Mouse (Mus musculus): Measurements from ENCODE around the gene Tbx18. TPM values are rescaled to one million over a fixed set of nuclear protein-coding genes. Genes with fewer than 3 reads are reported as not detected.

Gene Tbx18
- not detected in 2 replicates for polyA plus RNA-seq (2012)

DNA sequence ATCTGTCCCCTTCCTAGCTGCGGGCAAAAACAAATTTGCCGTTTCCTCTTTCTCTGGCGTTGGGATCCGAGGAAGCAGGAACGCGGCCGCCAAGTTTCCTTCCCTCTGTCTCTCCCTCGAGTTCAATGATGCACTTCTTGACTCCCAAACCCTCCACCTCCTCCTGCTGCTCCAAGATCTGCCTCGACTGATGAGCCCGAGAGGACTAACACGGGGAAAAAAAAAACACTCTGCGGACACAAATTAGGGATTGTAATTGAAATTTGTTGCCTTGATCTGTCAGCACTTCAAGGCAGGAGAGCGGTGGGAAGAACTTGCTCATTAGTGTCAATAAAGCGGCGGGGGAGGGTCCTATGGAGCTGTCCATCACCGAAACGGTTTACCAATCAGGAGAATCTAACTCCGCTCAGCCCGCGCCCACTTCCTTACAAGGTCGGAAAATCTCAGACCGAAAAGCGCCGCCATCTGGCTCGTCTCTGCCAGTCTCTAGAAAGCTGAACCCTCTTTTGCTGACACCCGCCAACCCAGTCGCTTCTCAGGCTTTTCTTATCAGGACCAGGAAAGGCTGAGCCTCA, at the start of gene Tbx18:
Gene Tbx18 (minus strand): TSS at position 300 of the 575 bp plus-strand sequence.
- no peak for TF ChIP-seq GATA1 (IDR thresholded peaks at IDR 0.05; ENCODE audit: low read length)

DNA sequence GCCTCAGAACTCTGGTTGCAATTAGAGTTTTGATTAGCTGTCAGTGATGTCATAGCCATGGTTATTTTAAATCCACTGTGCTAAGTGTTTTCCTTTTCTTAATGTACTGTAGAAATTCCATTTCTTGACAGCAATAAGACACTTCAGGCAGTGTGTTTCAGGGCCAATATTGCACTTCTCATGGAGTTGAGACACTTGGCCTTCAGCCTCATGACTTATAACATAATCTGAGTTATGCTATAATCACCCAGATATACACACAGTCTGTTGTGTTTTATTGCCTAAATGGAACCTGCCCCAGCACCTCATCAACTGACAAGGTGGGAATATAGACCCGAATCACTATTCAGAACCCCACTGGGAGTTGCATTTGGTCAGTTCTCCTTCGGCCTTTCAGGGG, 42.9 kb upstream of the Tbx18 start:
- TF ChIP-seq GATA1 (IDR thresholded peaks at IDR 0.05; ENCODE audit: low read length), result no peak

GRCm38 (mm10) chr9:87755621-87756020, 24.6 kb upstream of the Tbx18 start:
- TF ChIP-seq GATA1 (IDR thresholded peaks at IDR 0.05; ENCODE audit: low read length), result no peak

- TF ChIP-seq GATA1 (IDR thresholded peaks at IDR 0.05; ENCODE audit: low read length), result no peak
These were observed 10.5 kb upstream of the Tbx18 start for GRCm38 (mm10) chr9:87741599-87741998.

GRCm38 (mm10) chr9:87740667-87741066, 9.6 kb upstream of the Tbx18 start:
- TF ChIP-seq GATA1 (IDR thresholded peaks at IDR 0.05; ENCODE audit: low read length), result no peak

DNA sequence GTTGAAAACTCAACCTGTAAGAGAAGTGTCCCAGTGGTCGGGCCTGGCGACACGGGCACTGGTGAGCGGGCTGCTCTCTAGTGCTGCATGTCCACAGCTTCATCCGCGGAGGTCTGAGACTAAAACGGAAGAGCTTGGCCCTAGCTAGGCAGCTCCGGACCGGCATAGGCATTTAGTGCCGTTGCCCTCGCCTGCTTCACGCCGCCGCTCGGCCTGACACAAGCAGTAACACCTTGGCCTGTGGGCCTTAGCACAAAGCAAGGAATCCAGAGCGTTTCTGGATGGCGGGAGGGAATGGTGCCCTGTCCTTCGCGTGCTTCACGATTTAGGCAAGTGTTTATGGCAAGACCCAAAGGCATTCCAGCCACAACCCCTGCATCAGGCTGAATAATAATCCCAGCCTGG, 9.2 kb upstream of the Tbx18 start:
- no peak for TF ChIP-seq GATA1 (IDR thresholded peaks at IDR 0.05; ENCODE audit: low read length)

DNA sequence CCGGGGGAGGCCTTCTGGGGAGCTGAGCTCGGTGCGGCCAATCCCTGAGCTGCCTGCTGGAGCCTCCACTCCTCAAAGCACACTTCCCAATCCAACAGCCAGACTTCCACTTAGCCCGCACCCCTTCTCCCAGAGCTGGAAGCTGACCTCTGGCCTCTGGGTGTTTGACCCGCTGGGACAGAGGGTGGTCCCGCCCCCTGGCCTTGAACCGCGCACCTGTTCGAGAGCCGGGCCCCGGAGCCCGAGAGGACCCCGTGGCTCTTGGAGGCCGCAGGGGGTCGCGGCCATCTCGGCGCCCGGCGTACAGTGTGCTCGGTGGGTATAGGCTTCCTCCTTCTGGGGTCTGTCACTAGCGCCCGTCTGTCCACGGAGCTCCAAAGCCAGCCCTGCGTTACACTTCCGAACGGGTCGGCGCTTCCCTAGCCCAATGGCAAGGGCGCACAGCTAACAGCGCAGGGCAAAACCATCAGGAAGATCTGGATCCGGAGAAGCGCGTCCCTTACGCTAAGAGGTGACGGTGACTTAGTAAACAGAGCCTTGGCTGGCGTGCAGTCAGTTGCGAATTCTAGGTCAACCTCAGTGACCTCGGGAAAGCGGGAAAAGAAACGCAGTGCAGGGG, 8.6 kb upstream of the Tbx18 start:
- TF ChIP-seq GATA1 (IDR thresholded peaks at IDR 0.05; ENCODE audit: low read length), result no peak

GRCm38 (mm10) chr9:87738766-87739542, 7.9 kb upstream of the Tbx18 start:
- no peak for TF ChIP-seq GATA1 (IDR thresholded peaks at IDR 0.05; ENCODE audit: low read length)

- TF ChIP-seq GATA1 (IDR thresholded peaks at IDR 0.05; ENCODE audit: low read length), result no peak
These were observed 7.1 kb upstream of the Tbx18 start for GRCm38 (mm10) chr9:87738123-87738522.

- TF ChIP-seq GATA1 (IDR thresholded peaks at IDR 0.05; ENCODE audit: low read length), result no peak
These were observed 6.2 kb upstream of the Tbx18 start for GRCm38 (mm10) chr9:87737271-87737670.

GRCm38 (mm10) chr9:87735046-87735445, 4.0 kb upstream of the Tbx18 start:
- TF ChIP-seq GATA1 (IDR thresholded peaks at IDR 0.05; ENCODE audit: low read length), result no peak

DNA sequence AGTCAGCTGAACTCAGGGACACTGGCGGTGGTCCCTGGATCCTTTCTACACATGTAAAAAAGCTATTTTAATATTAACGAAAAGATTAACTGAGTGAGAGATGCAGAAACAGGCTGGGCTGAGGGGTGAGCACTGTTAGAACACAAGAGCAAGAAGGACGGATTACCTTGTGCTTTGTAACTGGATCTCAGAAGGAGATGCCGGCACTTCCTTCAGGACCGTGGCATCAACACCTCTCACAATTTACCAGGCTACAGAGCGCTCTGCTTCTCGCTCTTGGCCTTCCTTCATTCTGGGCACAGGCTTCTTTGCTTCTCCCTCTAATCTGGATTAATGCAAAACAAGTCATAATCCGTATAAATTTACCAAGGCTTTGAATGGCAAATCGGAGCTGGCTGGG, 3.6 kb upstream of the Tbx18 start:
- no peak for TF ChIP-seq GATA1 (IDR thresholded peaks at IDR 0.05; ENCODE audit: low read length)

- TF ChIP-seq GATA1 (IDR thresholded peaks at IDR 0.05; ENCODE audit: low read length), result no peak
These were observed 2.7 kb upstream of the Tbx18 start for GRCm38 (mm10) chr9:87733732-87734131.

GRCm38 (mm10) chr9:87733236-87733630, 2.2 kb upstream of the Tbx18 start:
- no peak for TF ChIP-seq GATA1 (IDR thresholded peaks at IDR 0.05; ENCODE audit: low read length)

GRCm38 (mm10) chr9:87732416-87733235, 1.6 kb upstream of the Tbx18 start:
- TF ChIP-seq GATA1 (IDR thresholded peaks at IDR 0.05; ENCODE audit: low read length), result no peak

Data from G1E-ER4 (cell line).